Mouse (Mus musculus): ENCODE measurements around the gene Atp5mpl.

- TF ChIP-seq POLR2A (IDR thresholded peaks at IDR 0.05; ENCODE audit: insufficient read length, low read depth) (no peak), MAX (IDR thresholded peaks at IDR 0.05; ENCODE audit: low read depth) (no peak), TCF12 (IDR thresholded peaks at IDR 0.05; ENCODE audit: insufficient read depth, poor library complexity, severe bottlenecking) (no peak), MYOD1 (IDR thresholded peaks at IDR 0.05; ENCODE audit: control insufficient read depth in 1 of 3, insufficient read length in 2 of 3, low read depth in 2 of 3) (no peak), SRF (IDR thresholded peaks at IDR 0.05; ENCODE audit: control insufficient read depth, insufficient read length, low read depth) (no peak), E2F4 (IDR thresholded peaks at IDR 0.05; ENCODE audit: insufficient read depth) (no peak), REST (IDR thresholded peaks at IDR 0.05; ENCODE audit: insufficient read depth, insufficient read length) (no peak), MYOG (IDR thresholded peaks at IDR 0.05; ENCODE audit: control insufficient read depth in 1 of 3, insufficient read depth in 1 of 3, insufficient read length in 2 of 3, low read depth in 2 of 3) (no peak)
Measured at GRCm38 (mm10) chr12:111999735-112000134, 33.0 kb upstream of the Atp5mpl start.
